Mouse (Mus musculus) layer of hippocampus, adult 9-11 months (tissue): ENCODE results near the gene Madcam1.

Experiments used
- DNase-seq: peaks from one replicate; pipeline ENCODE4 v3.0.0; 2022

Gene Madcam1

GRCm38 (mm10) chr10:79664131-79664665, at the start of gene Madcam1:
Gene Madcam1 (plus strand): TSS chr10:79664559.
- peak; percentile 45 for DNase-seq

- DNase-seq: peak; percentile 66
Measured at GRCm38 (mm10) chr10:79615860-79616259, 48.5 kb upstream of the Madcam1 start.

- no peak for DNase-seq
Measured at GRCm38 (mm10) chr10:79616376-79616775, 48.0 kb upstream of the Madcam1 start.

GRCm38 (mm10) chr10:79623950-79624349, 40.4 kb upstream of the Madcam1 start:
- no peak for DNase-seq

GRCm38 (mm10) chr10:79625398-79625797, 39.0 kb upstream of the Madcam1 start:
- DNase-seq: no peak

GRCm38 (mm10) chr10:79626156-79626555, 38.2 kb upstream of the Madcam1 start:
- no peak for DNase-seq

- DNase-seq: no peak
Measured at GRCm38 (mm10) chr10:79628377-79628776, 36.0 kb upstream of the Madcam1 start.

GRCm38 (mm10) chr10:79631432-79631831, 32.9 kb upstream of the Madcam1 start:
- peak; percentile 78 for DNase-seq

GRCm38 (mm10) chr10:79633006-79633777, 31.2 kb upstream of the Madcam1 start:
- DNase-seq: peak; percentile 52

GRCm38 (mm10) chr10:79636287-79636686, 28.1 kb upstream of the Madcam1 start:
- DNase-seq: no peak

GRCm38 (mm10) chr10:79637128-79638110, 26.9 kb upstream of the Madcam1 start, which contains the start of gene Shc2:
Gene Shc2 (minus strand): TSS chr10:79637918.
- DNase-seq: peak; percentile 78

- peak; percentile 63 for DNase-seq
Measured at GRCm38 (mm10) chr10:79638486-79639204, 25.7 kb upstream of the Madcam1 start.

GRCm38 (mm10) chr10:79645711-79646110, 18.6 kb upstream of the Madcam1 start, which contains the start of gene Odf3l2:
Gene Odf3l2 (minus strand): TSS chr10:79645738.
- peak; percentile 48 for DNase-seq

GRCm38 (mm10) chr10:79649070-79649751, 15.1 kb upstream of the Madcam1 start:
- DNase-seq: peak; percentile 79

- no peak for DNase-seq
Measured at GRCm38 (mm10) chr10:79652789-79653188, 11.6 kb upstream of the Madcam1 start.

- DNase-seq: peak; percentile 79
Measured at GRCm38 (mm10) chr10:79654946-79655395, 9.4 kb upstream of the Madcam1 start.

- DNase-seq: no peak
Measured at GRCm38 (mm10) chr10:79658829-79659228, 5.5 kb upstream of the Madcam1 start.

GRCm38 (mm10) chr10:79660298-79660697, 4.1 kb upstream of the Madcam1 start:
- no peak for DNase-seq

GRCm38 (mm10) chr10:79661861-79662260, 2.5 kb upstream of the Madcam1 start:
- DNase-seq: no peak

GRCm38 (mm10) chr10:79665051-79665450, 692 bp downstream of the Madcam1 start:
- no peak for DNase-seq

- no peak for DNase-seq
Measured at GRCm38 (mm10) chr10:79666493-79666892, 2.1 kb downstream of the Madcam1 start.

- DNase-seq: no peak
Measured at GRCm38 (mm10) chr10:79668076-79668475, 3.7 kb downstream of the Madcam1 start.
